Mouse (Mus musculus) retina, postnatal 1 day (tissue): ENCODE measurements around the gene Pld1.
A peak's percentile ranks its signal among the peaks of the same experiment; 100 is the strongest.

ENCODE experiments used
- DNase-seq: peaks from one replicate; pipeline ENCODE4 v3.0.0-alpha.2; 2012

Pld1 gene

GRCm38 (mm10) chr3:28060713-28061112 lies 122.2 kb downstream of the Pld1 start:
- no peak for DNase-seq

GRCm38 (mm10) chr3:28061155-28061554 lies 122.7 kb downstream of the Pld1 start:
- no peak for DNase-seq

GRCm38 (mm10) chr3:28079211-28079610 lies 140.7 kb downstream of the Pld1 start:
- no peak for DNase-seq

GRCm38 (mm10) chr3:28080116-28080515 lies 141.6 kb downstream of the Pld1 start:
- no peak for DNase-seq

- DNase-seq: no peak
Observed at GRCm38 (mm10) chr3:28081012-28081411, 142.5 kb downstream of the Pld1 start.

GRCm38 (mm10) chr3:28083218-28083617 lies 144.7 kb downstream of the Pld1 start:
- DNase-seq: no peak

- no peak for DNase-seq
Observed at GRCm38 (mm10) chr3:28084281-28084680, 145.8 kb downstream of the Pld1 start.

GRCm38 (mm10) chr3:28091296-28091695 lies 152.8 kb downstream of the Pld1 start:
- no peak for DNase-seq

GRCm38 (mm10) chr3:28091741-28092140 lies 153.2 kb downstream of the Pld1 start:
- DNase-seq: no peak

- DNase-seq: no peak
Observed at GRCm38 (mm10) chr3:28093684-28094302, 155.3 kb downstream of the Pld1 start.

- DNase-seq: no peak
Observed at GRCm38 (mm10) chr3:28095451-28095850, 157.0 kb downstream of the Pld1 start.

GRCm38 (mm10) chr3:28099175-28099574 lies 160.7 kb downstream of the Pld1 start:
- DNase-seq: no peak

- no peak for DNase-seq
Observed at GRCm38 (mm10) chr3:28104992-28105391, 166.5 kb downstream of the Pld1 start.

GRCm38 (mm10) chr3:28107446-28108004 lies 169.0 kb downstream of the Pld1 start:
- DNase-seq: peak; percentile 59

- no peak for DNase-seq
Observed at GRCm38 (mm10) chr3:28111516-28111915, 173.0 kb downstream of the Pld1 start.

- no peak for DNase-seq
Observed at GRCm38 (mm10) chr3:28113881-28114280, 175.4 kb downstream of the Pld1 start.

- no peak for DNase-seq
Observed at GRCm38 (mm10) chr3:28141716-28142115, 203.2 kb downstream of the Pld1 start.

GRCm38 (mm10) chr3:28142121-28142520 lies 203.6 kb downstream of the Pld1 start:
- DNase-seq: no peak

GRCm38 (mm10) chr3:28144676-28145075 lies 206.2 kb downstream of the Pld1 start:
- no peak for DNase-seq

GRCm38 (mm10) chr3:28145461-28145860 lies 207.0 kb downstream of the Pld1 start:
- DNase-seq: no peak

GRCm38 (mm10) chr3:28149656-28150256 lies 211.3 kb downstream of the Pld1 start:
- DNase-seq: no peak

GRCm38 (mm10) chr3:28158006-28158405 lies 219.5 kb downstream of the Pld1 start:
- no peak for DNase-seq

- no peak for DNase-seq
Observed at GRCm38 (mm10) chr3:28158916-28159315, 220.4 kb downstream of the Pld1 start.

- DNase-seq: no peak
Observed at GRCm38 (mm10) chr3:28162346-28162745, 223.9 kb downstream of the Pld1 start.

GRCm38 (mm10) chr3:28164678-28165077 lies 226.2 kb downstream of the Pld1 start:
- DNase-seq: no peak
